Mouse (Mus musculus) adrenal gland, adult 10 weeks (tissue): ENCODE results near the gene Bptf. TPM values are rescaled to one million over a fixed set of nuclear protein-coding genes. Genes with fewer than 3 reads are reported as not detected.

Experiments
- polyA plus RNA-seq: library from polyadenylated mRNA; stranded (reverse); fragments of 350-450 nt; fragmentation: Illumina TruSeq; extraction: RNeasy Lipid Tissue Mini Kit (QIAGEN cat#74804); gene quantifications from one replicate; pipeline ENCODE4 v1.2.3, GENCODE M21; 2014; ENCODE audit warnings: low read depth, low replicate concordance

Bptf gene
- 42.9 TPM for polyA plus RNA-seq

DNA sequence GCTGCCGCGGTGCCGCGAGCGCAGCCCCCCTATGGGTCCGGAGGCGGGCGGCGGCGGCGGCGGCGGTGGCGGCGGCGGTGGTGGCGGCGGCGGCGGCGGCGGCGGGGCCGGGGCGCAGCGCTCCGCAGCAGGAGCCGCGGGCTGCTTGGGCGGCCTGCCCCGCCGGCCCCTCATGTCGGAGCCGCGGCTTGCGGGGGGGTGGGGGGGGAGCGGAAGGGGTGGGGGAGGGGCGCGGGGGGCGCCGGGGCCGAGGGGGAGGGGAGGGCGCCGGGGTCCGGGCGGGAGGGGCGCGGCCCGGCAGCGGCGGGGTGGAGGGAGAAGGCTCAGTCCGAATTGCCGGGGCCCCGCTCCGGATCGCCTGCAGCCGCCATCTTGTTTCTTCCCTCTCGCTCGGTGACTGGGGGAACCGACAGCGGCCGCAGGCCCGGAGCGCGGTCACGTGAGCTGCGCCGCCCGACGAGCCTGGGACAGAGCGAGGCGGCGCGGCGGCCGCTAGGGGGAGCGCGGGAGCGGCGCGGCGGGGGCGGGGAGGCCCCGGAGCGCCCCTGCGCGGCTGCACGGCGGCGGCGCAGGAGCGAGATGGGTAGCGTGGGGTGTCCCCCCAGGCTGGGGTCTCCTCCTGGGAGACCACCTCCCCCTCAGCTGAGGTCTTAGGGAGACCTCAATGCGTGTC lies at the start of gene Bptf:
Gene Bptf, minus strand, starts transcription at position 379 of the 673 bp plus-strand sequence.

DNA sequence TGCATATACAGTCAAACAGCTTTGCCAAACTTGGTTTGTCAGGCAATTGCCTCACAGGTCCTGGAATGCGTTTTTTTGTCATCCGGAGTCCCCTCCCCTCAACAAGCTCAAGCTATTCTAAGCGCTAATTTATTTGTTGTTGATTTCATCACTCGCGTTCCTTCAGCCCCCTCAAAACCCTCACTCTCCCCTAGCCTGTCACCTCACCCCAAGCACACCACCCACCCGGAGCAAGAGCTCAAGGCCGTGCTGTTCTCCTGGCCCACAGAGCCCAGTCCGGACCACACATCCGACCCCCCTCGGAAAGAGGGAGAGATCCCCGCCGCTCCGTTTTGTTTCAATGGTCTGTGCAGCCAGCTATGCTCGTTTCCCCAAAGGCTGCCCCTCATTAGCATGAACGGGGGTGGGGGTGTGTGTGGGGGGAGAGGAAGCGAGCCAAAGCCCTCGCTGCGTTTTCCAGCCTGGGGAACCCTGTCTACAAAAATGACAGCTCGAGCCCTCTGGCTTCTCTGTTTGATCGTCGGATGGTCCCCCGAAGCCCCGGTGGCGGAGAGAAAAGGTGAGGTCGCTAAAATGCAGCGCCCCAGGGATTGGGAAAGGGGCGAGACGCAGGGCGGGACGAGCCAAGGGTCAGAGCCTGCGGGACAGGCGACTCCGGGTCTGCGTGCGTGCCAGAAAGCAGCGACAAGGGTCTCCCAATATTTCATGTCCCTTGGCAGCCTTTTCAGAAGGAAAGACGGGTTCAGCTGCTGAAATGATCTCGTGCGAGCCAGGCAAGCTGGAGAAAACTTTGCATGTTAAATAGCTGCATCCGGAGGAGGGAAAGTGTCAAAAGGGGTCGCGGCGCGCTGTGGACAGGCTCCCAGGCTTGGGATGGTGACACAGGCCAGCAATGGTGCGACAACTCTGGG lies 106.3 kb downstream of the Bptf start, which contains the start of gene 1810010H24Rik:
Gene 1810010H24Rik, plus strand, starts transcription at position 271 of the 911 bp plus-strand sequence.

DNA sequence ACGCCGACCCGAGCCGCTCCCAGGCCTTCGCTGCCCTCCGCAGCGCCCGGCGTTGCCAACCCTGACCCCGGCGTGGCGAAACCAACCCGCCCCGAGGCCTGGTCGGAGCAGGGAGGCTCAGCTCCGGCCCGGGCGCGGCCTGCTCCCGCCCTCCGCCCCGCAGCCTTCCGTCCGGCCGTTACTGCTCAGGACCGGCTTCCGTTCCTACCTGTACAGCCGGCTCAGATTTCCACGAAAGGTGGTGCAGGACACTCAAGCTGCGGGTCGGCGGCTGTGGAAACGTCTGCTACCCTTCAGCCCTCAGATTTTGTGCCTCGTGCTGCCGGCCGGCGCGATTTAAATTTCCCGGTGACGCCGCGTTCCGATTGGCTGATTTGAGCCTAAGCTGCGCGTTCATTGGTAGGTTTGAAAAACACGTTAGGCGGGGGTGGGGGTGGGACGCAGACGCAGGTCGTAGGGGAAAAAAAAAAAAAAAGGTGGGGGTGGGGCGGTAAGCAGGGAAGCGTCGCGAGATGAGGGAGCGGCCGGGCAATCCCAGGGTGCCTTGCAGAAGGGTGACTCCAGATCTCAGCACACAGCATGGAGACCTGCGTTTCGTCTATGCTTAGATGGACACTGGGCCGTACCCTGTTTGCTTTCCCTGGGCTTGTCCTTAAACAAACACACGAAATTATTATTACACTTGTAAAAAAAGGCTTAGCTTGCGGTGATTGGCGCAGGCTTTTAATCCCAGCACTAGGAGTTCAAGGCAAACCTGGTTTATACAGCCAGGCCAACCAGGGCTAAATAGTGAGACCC lies 132.6 kb downstream of the Bptf start, which contains the start of gene Kpna2:
Gene Kpna2, minus strand, starts transcription at position 391 of the 798 bp plus-strand sequence.

Other genes with a start within 250 kb of the Bptf start
- gene Smurf2, start 211.4 kb downstream of the Bptf start, polyA plus RNA-seq = 79.3 TPM
- 61.0 TPM for gene Kpna2, start 132.6 kb downstream of the Bptf start, polyA plus RNA-seq
- 7.8 TPM for gene 1810010H24Rik, start 106.4 kb downstream of the Bptf start, polyA plus RNA-seq
- gene Nol11, start 57.3 kb upstream of the Bptf start, polyA plus RNA-seq = 50.9 TPM